Mouse (Mus musculus): ENCODE measurements around the gene Tmem223. TPM values are rescaled to one million over a fixed set of nuclear protein-coding genes. Genes with fewer than 3 reads are reported as not detected.

The Tmem223 gene
- total RNA-seq, 1 experiment from 2014 or later = 20.3 TPM

Other genes starting within 250 kb of the Tmem223 start
- not detected in 2 replicates for gene Slc22a8, start 179.7 kb upstream of the Tmem223 start, total RNA-seq (2023)
- gene Slc22a6, start 153.0 kb upstream of the Tmem223 start, total RNA-seq (2023) = not detected in 2 replicates
- 0.19 and 0.43 TPM in 2 replicates for gene Chrm1, start 107.2 kb upstream of the Tmem223 start, total RNA-seq (2023)
- 158 and 184 TPM in 2 replicates for gene Slc3a2, start 47.6 kb upstream of the Tmem223 start, total RNA-seq (2023)
- 22.0 TPM in 2 replicates for gene Wdr74, start 35.2 kb upstream of the Tmem223 start, total RNA-seq (2023)
- gene 1700092M07Rik, start 30.3 kb upstream of the Tmem223 start, total RNA-seq (2023) = 1.00 and 1.5 TPM in 2 replicates
- 173 and 212 TPM in 2 replicates for gene Stx5a, start 29.6 kb upstream of the Tmem223 start, total RNA-seq (2023)
- gene Nxf1, start 13.9 kb upstream of the Tmem223 start, total RNA-seq (2023) = 146 and 190 TPM in 2 replicates
- 52.4 and 65.2 TPM in 2 replicates for gene Tmem179b, start 3.5 kb downstream of the Tmem223 start, total RNA-seq (2023)
- gene Taf6l, start 15.4 kb downstream of the Tmem223 start, total RNA-seq (2023) = 7.5 and 8.2 TPM in 2 replicates
- gene Polr2g, start 27.6 kb downstream of the Tmem223 start, total RNA-seq (2023) = 36.0 and 36.7 TPM in 2 replicates
- gene Zbtb3, start 31.6 kb downstream of the Tmem223 start, total RNA-seq (2023) = 0.52 and 0.76 TPM in 2 replicates
- 16.9 and 18.9 TPM in 2 replicates for gene Ttc9c, start 48.3 kb downstream of the Tmem223 start, total RNA-seq (2023)
- 86.0 and 118 TPM in 2 replicates for gene Hnrnpul2, start 49.0 kb downstream of the Tmem223 start, total RNA-seq (2023)
- 1.4 TPM in 1 of 2 replicates, not detected in the other for gene AC129217.1, start 58.8 kb downstream of the Tmem223 start, total RNA-seq (2023)
- 43.3 and 49.7 TPM in 2 replicates for gene Bscl2, start 66.5 kb downstream of the Tmem223 start, total RNA-seq (2023)
- not detected in 2 replicates for gene Gng3, start 68.2 kb downstream of the Tmem223 start, total RNA-seq (2023)
- 0.27 and 0.57 TPM in 2 replicates for gene Lrrn4cl, start 79.8 kb downstream of the Tmem223 start, total RNA-seq (2023)
- 89.2 and 93.8 TPM in 2 replicates for gene Ubxn1, start 100.5 kb downstream of the Tmem223 start, total RNA-seq (2023)
- 15.4 and 22.1 TPM in 2 replicates for gene Uqcc3, start 109.9 kb downstream of the Tmem223 start, total RNA-seq (2023)
- gene Lbhd1, start 112.7 kb downstream of the Tmem223 start, total RNA-seq (2023) = 1.8 and 10.2 TPM in 2 replicates
- not detected in 2 replicates for gene Gm49403, start 112.9 kb downstream of the Tmem223 start, total RNA-seq (2023)
- gene 1810009A15Rik, start 117.9 kb downstream of the Tmem223 start, total RNA-seq (2023) = 15.3 and 21.7 TPM in 2 replicates
- 6.5 TPM in 1 of 2 replicates, not detected in the other for gene Gm49416, start 117.9 kb downstream of the Tmem223 start, total RNA-seq (2023)
- gene Ints5, start 122.0 kb downstream of the Tmem223 start, total RNA-seq (2023) = 9.3 and 11.1 TPM in 2 replicates
- 76.0 and 93.0 TPM in 2 replicates for gene Ganab, start 127.1 kb downstream of the Tmem223 start, total RNA-seq (2023)
- 29.7 and 35.6 TPM in 2 replicates for gene B3gat3, start 149.4 kb downstream of the Tmem223 start, total RNA-seq (2023)
- 1.5 and 2.1 TPM in 2 replicates for gene Rom1, start 158.4 kb downstream of the Tmem223 start, total RNA-seq (2023)
- 43.3 and 54.8 TPM in 2 replicates for gene Eml3, start 158.6 kb downstream of the Tmem223 start, total RNA-seq (2023)
- gene Mta2, start 170.9 kb downstream of the Tmem223 start, total RNA-seq (2023) = 109 and 121 TPM in 2 replicates
- 6.5 and 12.9 TPM in 2 replicates for gene Tut1, start 182.9 kb downstream of the Tmem223 start, total RNA-seq (2023)
- 85.1 and 106 TPM in 2 replicates for gene Eef1g, start 196.0 kb downstream of the Tmem223 start, total RNA-seq (2023)
- gene Ahnak, start 218.3 kb downstream of the Tmem223 start, total RNA-seq (2023) = 367 and 445 TPM in 2 replicates